Mouse (Mus musculus) E14TG2a.4 (cell line): ENCODE measurements around the gene Tubg1.
A peak's percentile ranks its signal among the peaks of the same experiment; 100 is the strongest.
"Not testable (repeated sequence)": the region's sequence is repeated elsewhere in the genome, so short reads cannot be mapped to it uniquely, and the experiment has no call there.

Source experiments
- H3K27me3 ChIP-seq: 2 replicates; pipeline ENCODE4 v1.6.1; 2014; ENCODE audit warnings: low read length, control low read depth; ENCODE audit not compliant: insufficient read depth
- H3K36me3 ChIP-seq: 2 replicates; pipeline ENCODE4 v1.6.1; 2014; ENCODE audit warnings: low read length, control low read depth; ENCODE audit not compliant: insufficient read depth
- H3K4me1 ChIP-seq: replicated peaks from 2 replicates; pipeline ENCODE4 v1.6.1; 2014; ENCODE audit warnings: low read depth, low read length, control low read depth
- H3K4me3 ChIP-seq: replicated peaks from 2 replicates; pipeline ENCODE4 v1.5.1; 2014; ENCODE audit warnings: mild to moderate bottlenecking, low read length
- H3K9me3 ChIP-seq: 2 replicates; pipeline ENCODE4 v1.6.1; 2014; ENCODE audit warnings: low read length, control low read depth
- CTCF ChIP-seq: conservative IDR thresholded peaks from 2 replicates; pipeline ENCODE4 v1.5.1; 2014; ENCODE audit warnings: low read length
- NANOG ChIP-seq: IDR thresholded peaks from 2 replicates; pipeline ENCODE4 v1.6.1; 2014; ENCODE audit warnings: borderline replicate concordance, low read length, mixed read lengths
- POU5F1 ChIP-seq: IDR thresholded peaks from 2 replicates; pipeline ENCODE4 v1.6.1; 2014; ENCODE audit warnings: low read length, borderline replicate concordance

Gene Tubg1

DNA sequence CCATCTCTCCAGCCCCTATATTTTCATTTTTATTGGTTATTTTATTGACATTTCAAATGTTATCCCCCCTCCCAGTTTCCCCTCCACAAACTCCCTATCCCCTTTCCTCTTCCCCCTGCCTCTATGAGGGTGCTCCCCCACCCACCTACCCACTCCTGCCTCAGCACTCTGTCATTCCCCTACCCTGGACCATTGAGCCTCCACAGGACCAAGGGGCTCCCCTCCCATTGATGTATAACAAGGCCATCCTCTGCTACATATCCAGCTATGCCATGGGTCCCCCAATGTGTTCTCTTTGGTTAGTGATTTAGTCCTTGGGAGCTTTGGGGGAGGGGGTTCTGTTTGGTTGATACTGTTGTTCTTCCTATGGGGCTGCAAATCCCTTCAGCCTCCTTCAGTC, 34.9 kb downstream of the Tubg1 start:
- TF ChIP-seq POU5F1: no peak
- peaks cover 32% of the 10 kb centered on the region for H3K27me3 ChIP-seq
- H3K9me3 ChIP-seq: no peaks in the 10 kb centered on the region
- H3K4me3 ChIP-seq: no peak overlapping the region
- H3K36me3 ChIP-seq: no peaks in the 10 kb centered on the region
- peaks cover 23% of the 10 kb centered on the region for H3K4me1 ChIP-seq

DNA sequence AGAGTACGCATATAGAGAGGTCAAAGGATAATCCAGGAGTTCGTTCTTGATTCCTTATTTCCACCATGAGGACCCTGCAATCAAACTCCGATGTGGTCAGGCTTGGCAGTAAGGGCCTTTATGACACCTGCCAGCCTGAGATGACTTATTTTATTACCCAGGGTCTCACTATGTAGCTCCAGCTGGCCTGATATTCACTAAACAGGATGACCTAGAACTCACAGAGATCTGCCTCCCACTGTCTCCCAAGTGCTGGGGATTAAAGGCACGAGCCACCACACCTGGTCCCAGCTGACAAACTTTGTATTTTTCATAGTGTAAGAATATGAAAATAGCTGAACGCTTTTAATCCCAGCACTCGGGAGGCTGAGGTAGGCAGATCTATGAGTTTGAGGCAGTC, 35.4 kb downstream of the Tubg1 start:
- Histone ChIP-seq H3K9me3 (no peaks in the 10 kb centered on the region), H3K4me1 (peaks cover 20% of the 10 kb centered on the region), H3K36me3 (no peaks in the 10 kb centered on the region), H3K4me3 (peak overlapping the region; percentile 74; the same call in 1 of the 2 replicates), H3K27me3 (peaks cover 33% of the 10 kb centered on the region)
- TF ChIP-seq CTCF: no peak
- TF ChIP-seq NANOG: no peak
- no peak for TF ChIP-seq POU5F1

DNA sequence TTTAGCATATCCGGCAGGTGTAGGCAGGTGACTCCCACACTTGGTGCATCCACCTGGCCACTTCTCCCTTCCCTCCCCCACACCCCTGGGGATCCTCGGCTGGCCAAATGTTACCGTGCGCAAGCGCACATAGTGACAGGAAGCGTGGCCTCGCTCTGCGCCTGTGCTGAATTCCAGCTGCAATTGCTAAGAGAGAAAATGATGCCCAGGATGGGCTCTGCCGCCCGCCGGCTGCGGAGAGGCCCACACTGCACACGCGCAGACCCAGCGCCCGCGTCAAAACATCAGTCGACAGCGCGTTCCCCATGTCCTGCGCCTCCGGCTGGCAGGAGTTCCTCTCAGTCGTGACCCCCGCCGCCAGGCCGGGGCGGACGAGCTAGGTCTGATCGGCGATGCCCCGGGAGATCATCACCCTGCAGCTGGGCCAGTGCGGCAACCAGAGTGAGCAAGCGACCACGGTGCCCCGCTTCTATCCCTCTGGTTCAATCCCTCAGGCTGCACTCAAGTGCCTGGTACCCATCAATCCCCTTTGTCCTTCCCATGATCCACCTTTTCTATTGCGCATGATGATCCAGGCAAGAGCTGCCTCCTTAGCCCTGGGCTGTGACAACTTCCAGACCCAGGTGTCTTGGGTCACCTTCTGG, 36.1 kb downstream of the Tubg1 start, which contains the start of gene Tubg2:
Tubg2 (plus strand) TSS at position 180 of the 644 bp plus-strand sequence.
- Histone ChIP-seq H3K27me3 (peaks cover 33% of the 10 kb centered on the region), H3K4me1 (peaks cover 20% of the 10 kb centered on the region), H3K9me3 (no peaks in the 10 kb centered on the region), H3K36me3 (no peaks in the 10 kb centered on the region), H3K4me3 (peak within 1 kb of the TSS; percentile 74)
- TF ChIP-seq POU5F1 (no peak), CTCF (no peak), NANOG (no peak)

DNA sequence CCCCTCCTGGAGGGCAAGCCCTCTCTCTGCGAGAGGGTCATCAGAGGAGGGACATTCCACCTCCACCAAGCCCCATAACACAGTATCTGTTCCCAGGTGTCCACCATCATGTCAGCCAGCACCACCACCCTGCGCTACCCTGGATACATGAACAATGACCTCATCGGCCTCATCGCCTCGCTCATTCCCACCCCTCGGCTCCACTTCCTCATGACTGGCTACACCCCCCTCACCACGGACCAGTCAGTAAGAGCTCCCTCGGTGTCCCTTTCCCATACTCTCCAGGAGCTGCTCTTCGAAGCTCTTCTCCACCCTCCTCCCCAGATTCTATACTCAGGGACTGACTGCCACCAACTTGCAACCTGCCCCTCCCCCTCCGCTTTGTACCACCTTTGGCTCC, 40.4 kb downstream of the Tubg1 start:
- H3K27me3 ChIP-seq: peaks cover 70% of the 10 kb centered on the region
- not testable (repeated sequence) for H3K36me3 ChIP-seq, H3K9me3 ChIP-seq, H3K4me3 ChIP-seq
- peaks cover 55% of the 10 kb centered on the region for H3K4me1 ChIP-seq

DNA sequence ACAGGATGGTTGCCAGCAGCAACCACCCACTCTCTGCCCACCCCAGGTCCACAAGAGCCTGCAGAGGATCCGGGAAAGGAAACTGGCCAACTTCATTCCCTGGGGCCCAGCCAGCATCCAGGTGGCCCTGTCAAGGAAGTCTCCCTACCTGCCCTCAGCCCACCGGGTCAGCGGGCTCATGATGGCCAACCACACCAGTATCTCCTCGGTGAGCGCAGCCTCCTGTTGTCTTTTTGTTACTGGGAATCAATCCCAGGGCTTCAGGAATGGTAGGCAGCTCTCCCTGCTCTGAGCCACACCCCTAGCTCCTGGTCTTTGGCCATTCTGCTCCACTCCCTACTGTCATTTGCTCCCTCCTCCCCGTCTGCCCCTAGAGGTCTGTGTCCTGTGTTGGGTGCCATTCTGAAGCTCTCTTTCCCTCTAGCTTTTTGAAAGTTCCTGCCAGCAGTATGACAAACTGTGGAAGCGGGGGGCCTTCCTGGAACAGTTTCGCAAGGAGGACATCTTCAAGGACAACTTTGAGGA, 41.3 kb downstream of the Tubg1 start:
- Histone ChIP-seq H3K27me3 (peaks cover 72% of the 10 kb centered on the region), H3K4me1 (peaks cover 51% of the 10 kb centered on the region)
- not testable (repeated sequence) for H3K9me3 ChIP-seq, H3K4me3 ChIP-seq, H3K36me3 ChIP-seq

DNA sequence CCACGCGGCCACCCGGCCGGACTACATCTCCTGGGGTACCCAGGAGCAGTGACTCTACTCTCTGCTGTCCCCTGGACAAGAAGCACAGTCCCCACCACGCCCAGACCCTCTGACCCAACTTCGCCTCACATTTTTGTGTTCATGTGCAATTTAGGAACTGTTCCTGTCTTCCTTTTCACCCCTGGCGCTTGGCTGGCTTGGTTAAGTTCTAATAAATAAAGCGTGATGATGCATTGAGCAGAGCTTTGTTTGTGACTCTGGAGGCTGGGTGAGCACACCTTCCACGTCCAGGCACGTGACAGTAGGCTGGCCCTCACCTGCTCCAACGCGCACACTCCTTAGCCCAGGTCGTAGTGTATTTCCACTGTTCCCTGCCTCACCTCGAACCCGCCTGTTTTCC, 41.8 kb downstream of the Tubg1 start:
- TF ChIP-seq POU5F1: no peak
- TF ChIP-seq CTCF: no peak
- TF ChIP-seq NANOG: no peak
- peaks cover 46% of the 10 kb centered on the region for H3K4me1 ChIP-seq
- H3K27me3 ChIP-seq: peaks cover 72% of the 10 kb centered on the region
- 0 out of 2 replicates have a peak, but pooled peaks cover 5% of the 10 kb centered on the region for H3K36me3 ChIP-seq
- H3K4me3 ChIP-seq: no peak overlapping the region
- no peaks in the 10 kb centered on the region for H3K9me3 ChIP-seq

DNA sequence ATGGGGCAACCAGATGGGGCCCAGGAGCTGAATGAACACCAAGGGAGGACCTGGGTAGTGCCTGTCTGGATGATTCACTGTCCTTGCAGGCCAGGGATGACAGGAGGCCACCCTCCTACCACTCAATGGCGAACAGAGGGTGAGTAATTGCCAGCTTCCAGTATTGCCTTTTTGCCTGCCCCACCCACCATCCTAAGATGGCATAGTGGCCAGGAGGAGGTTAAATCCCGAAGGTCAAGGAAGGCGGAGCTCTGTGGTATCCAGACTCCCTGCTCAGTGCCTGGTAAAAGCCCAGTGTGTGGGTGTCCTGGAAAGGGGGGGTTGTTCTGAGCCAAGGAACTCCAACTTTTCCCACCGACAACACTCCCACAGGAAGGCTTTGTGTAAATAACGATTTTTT, 42.6 kb downstream of the Tubg1 start:
- Histone ChIP-seq H3K4me1 (peaks cover 40% of the 10 kb centered on the region), H3K27me3 (peaks cover 77% of the 10 kb centered on the region), H3K36me3 (peaks cover 11% of the 10 kb centered on the region), H3K4me3 (no peak overlapping the region), H3K9me3 (no peaks in the 10 kb centered on the region)
- TF ChIP-seq NANOG: no peak
- TF ChIP-seq POU5F1: no peak
- TF ChIP-seq CTCF: no peak

DNA sequence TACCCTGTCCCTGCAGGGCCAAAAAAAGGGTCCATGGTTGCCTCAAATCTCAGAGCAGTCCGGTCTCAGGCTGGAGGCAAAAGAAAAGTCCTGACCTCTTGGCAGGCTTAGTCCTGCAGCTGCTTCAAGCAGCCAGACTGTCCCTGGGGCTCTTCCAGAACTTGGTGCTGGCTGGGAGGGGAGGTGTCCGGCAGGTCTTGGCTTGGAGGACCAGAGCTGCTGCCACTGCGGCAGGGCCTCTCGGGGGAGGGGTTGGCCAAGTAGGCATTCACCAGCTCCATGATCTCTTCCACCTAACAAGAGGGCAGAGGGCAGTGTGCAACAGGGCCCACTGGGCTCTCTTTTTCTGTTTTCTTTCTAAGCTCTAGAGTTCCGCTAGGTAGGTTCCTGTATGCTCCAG, 43.0 kb downstream of the Tubg1 start:
- TF ChIP-seq CTCF: no peak
- TF ChIP-seq POU5F1: no peak
- TF ChIP-seq NANOG: no peak

DNA sequence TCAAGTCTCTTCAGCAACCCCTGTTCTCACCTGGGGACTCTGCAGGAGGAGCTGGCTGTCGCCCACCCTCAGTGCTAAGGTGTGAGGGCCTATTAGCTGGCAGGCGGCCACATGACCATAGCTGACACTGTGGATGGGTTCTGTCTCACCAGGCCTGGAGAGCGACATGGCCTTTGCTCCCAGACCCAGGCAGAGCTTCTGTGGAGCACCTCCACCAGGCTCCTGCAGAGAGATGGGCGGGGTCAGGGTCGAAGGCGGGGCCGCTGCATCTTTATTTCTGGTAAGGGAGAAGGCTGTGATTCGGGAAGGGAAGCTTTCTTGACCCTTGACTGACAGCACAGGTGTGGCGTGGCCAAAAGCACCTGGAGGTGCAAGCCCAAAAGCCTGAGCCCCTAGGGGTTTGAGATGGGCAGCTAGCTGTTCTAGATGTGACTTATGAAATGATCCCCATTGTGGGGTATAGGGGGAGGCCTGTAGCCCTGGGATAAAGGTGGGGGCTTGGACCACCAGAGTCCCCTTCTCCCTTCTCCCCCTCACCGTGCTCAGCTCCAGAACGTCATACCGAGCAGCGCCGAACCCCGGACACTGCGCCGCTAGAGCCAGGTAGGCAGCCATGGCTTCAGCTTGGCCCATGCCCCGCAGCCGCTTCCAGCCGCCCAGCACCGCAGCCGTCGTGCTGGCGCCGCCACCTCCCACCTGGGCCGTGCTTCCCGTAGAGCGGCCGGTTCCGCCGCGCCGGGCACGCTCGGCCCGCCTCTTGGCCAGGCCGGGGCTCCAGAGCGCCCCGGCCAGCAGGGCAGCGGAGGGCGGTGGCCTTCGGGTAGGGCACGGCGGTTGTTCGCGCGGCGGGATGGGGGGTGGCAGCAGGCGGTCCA, 44.0 kb downstream of the Tubg1 start:
- peaks cover 47% of the 10 kb centered on the region for H3K4me1 ChIP-seq
- H3K27me3 ChIP-seq: peaks cover 81% of the 10 kb centered on the region
- peaks cover 15% of the 10 kb centered on the region for H3K36me3 ChIP-seq
- peak overlapping the region; percentile 74 for H3K4me3 ChIP-seq
- TF ChIP-seq POU5F1 (no peak), NANOG (no peak), CTCF (no peak)
- no peaks in the 10 kb centered on the region for H3K9me3 ChIP-seq

More for the DNA sequence above, 43.0 kb downstream of the Tubg1 start:
- no peaks in the 10 kb centered on the region for H3K9me3 ChIP-seq
- H3K36me3 ChIP-seq: peaks cover 15% of the 10 kb centered on the region
- peaks cover 44% of the 10 kb centered on the region for H3K4me1 ChIP-seq
- H3K4me3 ChIP-seq: peak overlapping the region; percentile 74
- peaks cover 78% of the 10 kb centered on the region for H3K27me3 ChIP-seq
